Comparison of ENCODE assay signal across 13 mouse cellular contexts in genomic region chr3:136741659-136742058, GRCm38 (mm10).
DNase-seq lines count a peak whose midpoint lies in the region; ATAC-seq and TF ChIP-seq lines count a peak whose summit lies in the region.
"Had no signal": no experiment of that assay in that cellular context is flagged by ENCODE, and none has a peak within 500 bp of the region (broad histone marks: within the 10 kb centered on the region; RNA-seq: fewer than 3 reads in every experiment).

No protein-coding gene starts in this region.

- H3K4me1 ChIP-seq in heart, embryonic 10.5 days, result peaks cover 40% of the 10 kb centered on the region
- 0 out of 2 replicates have a peak, but pooled peaks cover 16% of the 10 kb centered on the region for H3K4me1 ChIP-seq in hindbrain, postnatal 0 days (ENCODE audit: insufficient read depth, low read length)
- H3K4me1 ChIP-seq in hindbrain, embryonic 10.5 days (replicated peaks), result peaks cover 8% of the 10 kb centered on the region; the same call in 1 of the 2 replicates
- H3K4me1 ChIP-seq in neural tube, embryonic 13.5 days (replicated peaks), result peaks cover 42% of the 10 kb centered on the region
- H3K4me1 ChIP-seq in forebrain, embryonic 12.5 days, result peaks cover 7% of the 10 kb centered on the region
- H3K4me1 ChIP-seq: intestine, embryonic 15.5 days; stomach, embryonic 15.5 days had no signal

- peak overlapping the region; percentile 60 for H3K27ac ChIP-seq in heart, embryonic 10.5 days
- no peak overlapping the region for H3K27ac ChIP-seq in hindbrain, postnatal 0 days
- no peak overlapping the region for H3K27ac ChIP-seq in hindbrain, embryonic 10.5 days
- no peak overlapping the region for H3K27ac ChIP-seq in neural tube, embryonic 13.5 days (replicated peaks)
- H3K27ac ChIP-seq in forebrain, embryonic 12.5 days, result no peak overlapping the region
- H3K27ac ChIP-seq: embryonic facial prominence, embryonic 12.5 days; intestine, embryonic 15.5 days; kidney, postnatal 0 days; stomach, embryonic 15.5 days had no signal

- no peaks in the 10 kb centered on the region for H3K9me3 ChIP-seq in heart, embryonic 10.5 days
- H3K9me3 ChIP-seq in hindbrain, postnatal 0 days (ENCODE audit: low read length), result no peaks in the 10 kb centered on the region
- no peaks in the 10 kb centered on the region for H3K9me3 ChIP-seq in hindbrain, embryonic 10.5 days
- H3K9me3 ChIP-seq in neural tube, embryonic 13.5 days, result no peaks in the 10 kb centered on the region
- no peaks in the 10 kb centered on the region for H3K9me3 ChIP-seq in forebrain, embryonic 12.5 days
- H3K9me3 ChIP-seq: embryonic facial prominence, embryonic 12.5 days; intestine, embryonic 15.5 days; stomach, embryonic 15.5 days had no signal

- H3K36me3 ChIP-seq in heart, embryonic 10.5 days, result no peaks in the 10 kb centered on the region
- no peaks in the 10 kb centered on the region for H3K36me3 ChIP-seq in hindbrain, postnatal 0 days (ENCODE audit: insufficient read depth, low read length)
- no peaks in the 10 kb centered on the region for H3K36me3 ChIP-seq in hindbrain, embryonic 10.5 days
- no peaks in the 10 kb centered on the region for H3K36me3 ChIP-seq in neural tube, embryonic 13.5 days
- H3K36me3 ChIP-seq in forebrain, embryonic 12.5 days (replicated peaks), result no peaks in the 10 kb centered on the region
- H3K36me3 ChIP-seq: embryonic facial prominence, embryonic 12.5 days; intestine, embryonic 15.5 days; stomach, embryonic 15.5 days had no signal

- no peak for TF ChIP-seq CTCF in hindbrain, postnatal 0 days (IDR thresholded peaks at IDR 0.05; ENCODE audit: low read depth)

- H3K4me3 ChIP-seq in heart, embryonic 10.5 days, result no peak overlapping the region; the same call in 1 of the 2 replicates
- H3K4me3 ChIP-seq in hindbrain, postnatal 0 days (ENCODE audit: low read length), result no peak overlapping the region
- H3K4me3 ChIP-seq in hindbrain, embryonic 10.5 days, result no peak overlapping the region
- H3K4me3 ChIP-seq in neural tube, embryonic 13.5 days, result no peak overlapping the region
- no peak overlapping the region for H3K4me3 ChIP-seq in forebrain, embryonic 12.5 days (replicated peaks)
- H3K4me3 ChIP-seq: embryonic facial prominence, embryonic 12.5 days; intestine, embryonic 15.5 days; stomach, embryonic 15.5 days had no signal

- no peak overlapping the region for H3K4me2 ChIP-seq in hindbrain, postnatal 0 days (ENCODE audit: low read depth, low read length)
- H3K4me2 ChIP-seq in neural tube, embryonic 13.5 days, result no peak overlapping the region
- no peak overlapping the region for H3K4me2 ChIP-seq in forebrain, embryonic 12.5 days
- H3K4me2 ChIP-seq: embryonic facial prominence, embryonic 12.5 days; intestine, embryonic 15.5 days; stomach, embryonic 15.5 days had no signal

- WGBS in heart, embryonic 10.5 days, result 39% methylated on average over 5 of the region's 5 CpGs
- 80% methylated on average over 5 of the region's 5 CpGs for WGBS in hindbrain, postnatal 0 days
- 77% methylated on average over 5 of the region's 5 CpGs for WGBS in hindbrain, embryonic 10.5 days
- 76% methylated on average over 5 of the region's 5 CpGs for WGBS in neural tube, embryonic 13.5 days
- 75% methylated on average over 5 of the region's 5 CpGs for WGBS in forebrain, embryonic 12.5 days

- H3K9ac ChIP-seq in hindbrain, postnatal 0 days (replicated peaks; ENCODE audit: low read length), result no peak overlapping the region
- H3K9ac ChIP-seq in neural tube, embryonic 13.5 days, result no peak overlapping the region
- H3K9ac ChIP-seq in forebrain, embryonic 12.5 days, result no peak overlapping the region
- H3K9ac ChIP-seq: embryonic facial prominence, embryonic 12.5 days; intestine, embryonic 15.5 days; stomach, embryonic 15.5 days had no signal

- ATAC-seq in hindbrain, postnatal 0 days, result 0 out of 2 replicates have a peak, but pooled peaks have one; percentile 27
- 0 out of 2 replicates have a peak, but pooled peaks have one; percentile 30 for ATAC-seq in neural tube, embryonic 13.5 days (ENCODE audit: low read depth)
- no peak for ATAC-seq in forebrain, embryonic 12.5 days (ENCODE audit: low FRiP score)
- ATAC-seq: intestine, embryonic 15.5 days had no signal

- H3K27me3 ChIP-seq in heart, embryonic 10.5 days (ENCODE audit: insufficient read depth, poor library complexity, severe bottlenecking), result no peaks in the 10 kb centered on the region
- no peaks in the 10 kb centered on the region for H3K27me3 ChIP-seq in hindbrain, postnatal 0 days (ENCODE audit: insufficient read depth, low read length)
- no peaks in the 10 kb centered on the region for H3K27me3 ChIP-seq in hindbrain, embryonic 10.5 days (ENCODE audit: insufficient read depth, poor library complexity, severe bottlenecking)
- no peaks in the 10 kb centered on the region for H3K27me3 ChIP-seq in neural tube, embryonic 13.5 days
- H3K27me3 ChIP-seq in forebrain, embryonic 12.5 days, result no peaks in the 10 kb centered on the region
- H3K27me3 ChIP-seq: embryonic facial prominence, embryonic 12.5 days; intestine, embryonic 15.5 days; stomach, embryonic 15.5 days had no signal

- DNase-seq in heart, embryonic 10.5 days (ENCODE audit: low spot score), result no peak
- DNase-seq in heart, adult 11 months, result no peak
- no peak for DNase-seq in hindbrain, postnatal 0 days (ENCODE audit: low spot score)
- no peak for DNase-seq in hindbrain, embryonic 10.5 days (ENCODE audit: low spot score)
- no peak for DNase-seq in neural tube, embryonic 10.5 days (ENCODE audit: extremely low spot score, low spot score)
- no peak for DNase-seq in layer of hippocampus, postnatal 36 days
- DNase-seq: cerebellum, adult 11 months had no signal
